Mouse (Mus musculus): ENCODE measurements around the gene Ficd.

Ficd gene

DNA sequence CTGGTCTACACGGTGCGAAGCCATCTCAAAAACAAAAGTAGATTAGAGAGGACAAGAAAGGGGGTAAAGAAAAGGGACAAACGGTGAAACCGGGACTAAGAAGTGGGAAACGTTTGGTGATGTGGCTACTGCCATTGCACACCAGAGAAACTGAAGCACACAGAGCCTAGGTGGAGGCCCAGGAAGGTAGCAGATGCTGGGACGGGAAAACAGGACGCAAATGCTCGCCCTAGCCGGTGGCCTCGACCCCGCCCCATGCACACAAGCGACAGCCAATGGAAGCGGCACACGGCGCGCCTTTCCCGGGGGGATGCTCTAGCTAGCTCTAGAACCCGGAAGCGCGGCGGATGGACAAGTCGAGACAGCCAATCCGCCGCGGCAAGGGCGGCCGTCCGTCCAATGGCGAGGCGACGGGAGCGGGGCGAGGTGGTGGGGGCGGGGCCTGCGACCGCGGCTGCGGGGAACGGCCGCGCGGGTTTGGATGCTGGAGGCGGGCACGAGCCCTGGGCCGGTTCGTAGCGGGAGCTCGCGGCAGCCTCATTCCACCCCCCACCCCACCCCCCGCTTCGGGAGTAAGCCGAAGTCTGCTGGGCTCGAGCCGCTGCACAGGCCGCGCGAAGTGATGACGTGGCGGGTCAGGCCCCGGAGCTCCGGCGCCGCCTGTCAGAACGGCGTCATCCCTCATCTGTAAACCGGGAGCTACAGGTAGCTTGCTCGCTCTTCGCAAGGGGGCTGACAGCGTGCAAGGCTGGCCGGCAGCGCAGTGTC lies at the start of gene Ficd:
Ficd (plus strand) TSS at position 459 of the 768 bp plus-strand sequence.
- in situ Hi-C loops (cut with MboI; ENCODE audit: low pct_unique_long_range_greater_than_20kb in 1 of 2, low sequenced_read_pairs in 2 of 2, unreplicated experiment in 1 of 2) = loop anchor here in 1 of 2 experiments (10.0 kb wide), 1 partner anchor 79 kb away; no protein-coding TSS in a partner anchor

DNA sequence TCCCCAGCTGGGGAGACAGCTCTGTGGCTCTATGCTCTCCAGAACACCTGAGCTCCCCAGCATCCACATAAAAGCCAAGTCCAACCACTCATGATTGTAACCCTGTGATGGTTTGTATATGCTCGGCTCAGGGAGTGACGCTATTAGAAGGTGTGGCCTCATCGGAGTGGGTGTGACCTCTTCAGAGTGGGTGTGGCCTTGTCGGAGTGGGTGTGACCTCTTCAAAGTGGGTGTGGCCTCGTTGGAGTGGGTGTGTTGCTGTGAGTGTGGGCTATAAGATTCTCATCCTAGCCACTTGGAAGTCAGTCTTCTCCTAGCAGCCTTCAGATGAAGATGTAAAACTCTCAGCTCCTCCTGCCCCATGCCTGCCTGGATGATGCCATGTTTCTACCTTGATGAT lies 48.1 kb upstream of the Ficd start:
- in situ Hi-C loops (cut with MboI; ENCODE audit: low pct_unique_long_range_greater_than_20kb in 1 of 2, low sequenced_read_pairs in 2 of 2, unreplicated experiment in 1 of 2) = no loop called here

DNA sequence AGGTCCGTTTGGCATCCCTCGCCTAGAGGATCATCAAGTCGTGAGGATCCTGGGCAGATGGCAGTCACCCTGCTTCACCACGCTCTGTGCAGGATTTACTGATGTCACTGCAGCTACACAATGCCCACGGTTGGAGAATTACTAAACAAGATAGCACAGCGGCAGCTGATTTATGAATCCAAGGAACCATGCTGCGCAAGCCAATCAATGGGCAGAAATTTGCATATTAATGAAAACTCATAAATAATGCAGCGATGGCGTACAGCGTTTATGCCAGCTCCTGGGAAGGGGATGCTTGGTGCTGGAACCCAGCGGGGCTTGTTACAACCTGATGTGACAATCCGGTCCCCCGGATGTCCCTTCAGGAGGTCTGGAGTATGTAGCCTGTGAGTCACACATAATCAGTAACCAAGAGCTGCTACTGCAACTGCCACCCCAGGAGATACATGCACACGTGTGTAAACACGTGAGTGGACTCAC lies 45.5 kb upstream of the Ficd start:
- in situ Hi-C loops (cut with MboI; ENCODE audit: low pct_unique_long_range_greater_than_20kb in 1 of 2, low sequenced_read_pairs in 2 of 2, unreplicated experiment in 1 of 2) = no loop called here

DNA sequence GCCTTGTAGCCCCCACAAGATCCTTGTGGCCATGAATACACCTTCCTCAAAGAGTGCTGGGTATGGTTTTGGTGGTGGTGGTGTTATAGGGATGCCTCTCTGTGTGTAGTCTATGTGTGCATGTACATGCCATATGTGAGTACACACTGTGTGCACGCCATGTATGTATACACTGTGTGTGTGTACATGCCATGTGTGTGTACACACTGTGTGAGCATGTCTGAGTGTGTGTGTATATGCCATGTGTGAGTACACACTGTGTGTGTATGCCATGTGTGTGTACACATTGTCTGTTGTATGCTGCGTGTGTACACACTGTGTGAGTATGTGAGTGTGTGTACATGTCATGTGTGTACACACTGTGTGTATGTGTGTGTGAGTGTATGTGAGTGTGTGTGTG lies 44.7 kb upstream of the Ficd start:
- in situ Hi-C loops (cut with MboI; ENCODE audit: low pct_unique_long_range_greater_than_20kb in 1 of 2, low sequenced_read_pairs in 2 of 2, unreplicated experiment in 1 of 2) = no loop called here

DNA sequence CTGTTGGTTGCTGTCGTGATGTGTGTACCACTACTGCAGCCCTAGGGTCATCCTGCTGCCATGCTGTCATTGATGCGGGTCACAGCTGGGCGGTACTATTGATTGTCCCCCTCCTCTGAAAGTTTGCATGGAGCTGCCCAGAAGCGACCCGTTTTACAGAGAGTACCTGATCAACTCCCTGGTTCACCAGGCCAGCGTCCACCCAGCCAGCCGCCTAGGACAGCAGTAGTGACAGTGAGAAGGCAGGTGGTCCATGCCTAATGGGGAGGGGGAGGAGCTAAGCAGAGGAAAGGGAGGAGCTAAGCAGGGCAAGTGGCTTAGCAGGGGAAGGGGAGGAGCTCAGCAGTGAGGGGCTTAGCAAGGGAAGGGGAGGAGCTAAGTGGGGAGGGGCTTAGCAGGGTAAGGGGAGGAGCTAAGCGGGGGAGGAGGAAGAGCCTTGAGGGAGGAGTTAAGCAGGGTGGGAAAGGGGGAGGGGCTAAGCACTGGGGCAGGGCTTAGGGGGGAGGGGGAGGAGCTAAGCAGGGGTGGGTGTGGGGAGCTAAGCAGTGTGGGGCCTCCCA lies 42.3 kb upstream of the Ficd start:
- in situ Hi-C loops (cut with MboI; ENCODE audit: low pct_unique_long_range_greater_than_20kb in 1 of 2, low sequenced_read_pairs in 2 of 2, unreplicated experiment in 1 of 2) = no loop called here

DNA sequence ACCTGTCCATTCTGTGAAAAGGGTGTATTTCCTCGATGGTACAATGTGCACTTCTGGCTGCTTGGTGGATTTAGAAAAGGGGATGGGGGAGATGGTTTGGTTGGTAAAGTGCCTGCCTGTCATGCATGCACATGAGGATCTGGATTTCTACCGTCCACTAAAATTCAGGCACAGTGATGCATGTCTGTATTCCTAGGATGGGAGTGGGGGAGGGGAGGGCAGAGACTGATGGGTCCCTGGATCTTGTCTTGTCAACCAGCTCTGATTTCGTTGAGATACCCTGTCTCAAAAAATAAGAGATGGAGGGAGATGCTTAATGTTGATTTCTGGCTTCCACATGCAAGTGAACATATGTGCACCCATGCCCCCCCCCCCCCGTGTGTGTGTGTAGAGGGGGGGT lies 41.6 kb upstream of the Ficd start:
- in situ Hi-C loops (cut with MboI; ENCODE audit: low pct_unique_long_range_greater_than_20kb in 1 of 2, low sequenced_read_pairs in 2 of 2, unreplicated experiment in 1 of 2) = no loop called here

DNA sequence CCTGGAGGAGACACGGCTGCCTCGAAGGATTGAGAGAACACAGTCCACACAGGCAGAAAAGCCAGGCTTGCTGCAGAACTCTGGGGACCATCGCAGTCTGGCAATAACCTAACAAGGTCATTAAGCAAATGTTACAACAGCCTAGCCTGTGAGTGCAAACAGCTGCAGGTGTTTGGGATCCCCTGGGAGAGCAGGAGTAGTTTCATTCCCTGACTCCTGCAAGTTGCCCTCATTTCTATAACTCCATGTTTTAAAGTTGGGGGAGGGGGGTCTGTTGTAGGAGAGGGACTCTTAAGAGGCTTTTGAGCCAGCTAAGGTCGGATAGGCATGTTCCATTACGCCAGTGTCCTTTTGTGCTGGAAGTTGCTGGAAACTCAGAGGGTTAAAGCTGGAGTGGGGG lies 41.2 kb upstream of the Ficd start:
- in situ Hi-C loops (cut with MboI; ENCODE audit: low pct_unique_long_range_greater_than_20kb in 1 of 2, low sequenced_read_pairs in 2 of 2, unreplicated experiment in 1 of 2) = no loop called here

DNA sequence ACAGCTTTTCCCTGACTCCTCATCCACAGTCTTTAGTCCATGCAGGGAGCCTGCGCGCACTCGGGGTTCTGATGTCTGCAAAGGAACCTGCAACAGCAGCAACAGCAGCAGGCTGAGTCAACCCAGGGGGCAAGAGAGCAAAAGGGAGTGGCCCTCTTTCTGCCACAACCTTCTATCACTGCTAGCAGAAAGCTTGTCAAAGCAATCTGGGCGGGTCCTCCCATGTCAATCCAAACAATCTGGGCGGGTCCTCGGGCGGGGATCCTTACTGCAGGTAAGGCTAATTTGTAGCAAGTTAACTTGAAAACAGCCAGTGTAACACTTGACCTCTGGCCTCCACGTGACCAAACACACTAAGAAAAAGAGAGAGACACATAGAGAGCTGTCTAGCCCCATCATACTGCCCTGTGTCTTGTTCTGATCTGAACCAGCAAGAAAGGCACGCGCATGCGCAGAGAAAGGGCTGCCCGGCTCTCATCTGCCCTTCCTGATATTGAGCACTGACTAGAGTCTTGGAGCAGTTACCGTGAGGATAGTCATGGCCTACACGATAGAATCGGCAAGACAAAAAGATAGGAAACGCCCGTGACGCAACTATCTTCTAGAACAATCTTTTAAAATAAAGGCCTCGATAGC lies 35.1 kb upstream of the Ficd start:
- in situ Hi-C loops (cut with MboI; ENCODE audit: low pct_unique_long_range_greater_than_20kb in 1 of 2, low sequenced_read_pairs in 2 of 2, unreplicated experiment in 1 of 2) = no loop called here

DNA sequence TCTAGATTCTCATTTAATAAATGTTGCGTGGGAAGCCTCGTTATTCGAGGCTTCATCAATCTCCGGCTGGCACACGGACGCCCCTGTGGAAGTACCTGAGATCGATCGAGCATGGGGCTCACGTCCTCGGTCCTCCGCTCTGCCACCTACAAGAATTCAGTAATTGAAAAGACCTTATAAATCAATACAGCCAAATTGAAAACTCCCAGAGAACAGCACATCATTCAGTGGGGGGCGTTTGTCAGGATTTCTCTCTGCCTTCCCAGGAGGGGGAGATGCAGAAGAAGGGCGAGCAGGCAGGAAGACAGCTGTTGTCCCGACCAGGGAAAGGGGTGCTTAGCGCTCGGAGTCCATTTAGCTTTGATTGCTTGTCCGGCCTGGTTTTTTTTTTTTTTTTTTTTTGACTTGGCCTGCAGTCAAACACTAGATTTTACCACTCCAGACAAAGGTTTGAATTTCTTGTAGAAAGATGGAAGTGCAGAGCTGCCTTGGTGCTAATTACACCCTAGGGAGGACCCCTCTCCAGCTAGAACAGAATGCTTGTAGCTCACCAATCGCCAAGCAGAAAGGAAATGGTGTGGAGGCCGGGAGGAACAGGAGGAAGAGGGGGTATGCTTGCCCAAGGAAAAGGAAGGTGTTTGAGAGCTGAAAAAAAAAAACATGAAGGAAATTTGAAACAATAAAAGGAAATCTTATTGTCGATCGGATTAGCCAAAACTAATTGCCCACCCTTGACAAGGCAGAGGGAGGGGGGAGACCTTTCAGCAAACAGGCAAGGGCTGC lies 31.6 kb upstream of the Ficd start:
- in situ Hi-C loops (cut with MboI; ENCODE audit: low pct_unique_long_range_greater_than_20kb in 1 of 2, low sequenced_read_pairs in 2 of 2, unreplicated experiment in 1 of 2) = no loop called here

DNA sequence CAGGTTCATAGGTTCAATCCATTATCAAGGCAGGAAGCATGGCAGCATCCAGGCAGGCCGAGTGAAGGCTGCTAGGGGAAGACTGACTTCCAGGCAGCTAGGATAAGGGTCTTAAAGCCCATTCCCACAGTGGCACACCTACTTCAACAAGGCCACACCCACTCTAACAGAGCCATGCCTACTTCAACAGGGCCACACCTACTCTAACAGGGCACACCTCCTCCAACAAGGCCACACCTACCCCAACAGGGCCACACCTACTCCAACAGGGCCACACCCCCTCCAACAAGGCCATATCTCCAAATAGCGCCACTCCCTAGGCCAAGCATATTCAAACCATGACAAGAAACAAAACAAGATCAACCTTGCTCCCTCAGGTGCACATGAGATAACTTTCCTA lies 22.7 kb upstream of the Ficd start:
- in situ Hi-C loops (cut with MboI; ENCODE audit: low pct_unique_long_range_greater_than_20kb in 1 of 2, low sequenced_read_pairs in 2 of 2, unreplicated experiment in 1 of 2) = no loop called here

DNA sequence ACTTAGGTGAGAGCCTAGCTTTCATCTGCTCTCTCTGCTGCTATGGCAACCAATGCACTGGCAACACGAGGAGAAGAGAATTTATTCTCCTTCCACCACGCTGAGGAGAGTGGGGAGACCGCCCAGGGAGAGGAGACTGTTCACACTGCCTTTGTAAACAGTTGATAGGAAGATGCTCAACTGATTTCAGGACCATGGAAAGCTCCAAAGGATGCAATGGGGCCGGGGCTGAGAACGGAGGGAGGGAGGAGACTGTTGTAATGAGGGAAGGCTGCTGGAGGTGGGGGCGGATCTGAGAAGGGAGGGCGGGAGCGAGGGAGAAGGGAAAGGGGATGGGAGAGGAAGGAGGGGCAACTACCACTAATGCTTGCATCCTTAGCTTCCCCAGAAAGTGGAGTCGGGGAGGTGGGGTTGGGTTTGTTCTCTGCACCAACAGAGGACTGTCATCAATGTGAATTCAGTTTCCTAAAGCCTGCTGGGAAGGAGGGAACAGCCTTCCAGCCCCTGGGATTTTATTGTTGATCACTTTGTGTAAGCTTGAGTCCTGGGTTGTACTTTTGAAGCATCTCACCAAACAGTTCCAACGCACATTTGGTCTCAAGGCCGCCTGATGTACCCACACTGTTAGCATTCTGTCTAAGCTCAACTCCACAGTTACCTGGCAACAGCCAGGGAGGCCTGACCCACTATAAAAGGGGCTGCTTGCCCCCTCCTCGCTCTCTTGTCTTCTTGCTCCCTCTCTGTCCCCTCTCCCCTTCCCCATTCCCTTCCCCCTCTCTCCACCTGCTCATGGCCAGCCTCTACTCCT lies 18.8 kb upstream of the Ficd start:
- in situ Hi-C loops (cut with MboI; ENCODE audit: low pct_unique_long_range_greater_than_20kb in 1 of 2, low sequenced_read_pairs in 2 of 2, unreplicated experiment in 1 of 2) = no loop called here

DNA sequence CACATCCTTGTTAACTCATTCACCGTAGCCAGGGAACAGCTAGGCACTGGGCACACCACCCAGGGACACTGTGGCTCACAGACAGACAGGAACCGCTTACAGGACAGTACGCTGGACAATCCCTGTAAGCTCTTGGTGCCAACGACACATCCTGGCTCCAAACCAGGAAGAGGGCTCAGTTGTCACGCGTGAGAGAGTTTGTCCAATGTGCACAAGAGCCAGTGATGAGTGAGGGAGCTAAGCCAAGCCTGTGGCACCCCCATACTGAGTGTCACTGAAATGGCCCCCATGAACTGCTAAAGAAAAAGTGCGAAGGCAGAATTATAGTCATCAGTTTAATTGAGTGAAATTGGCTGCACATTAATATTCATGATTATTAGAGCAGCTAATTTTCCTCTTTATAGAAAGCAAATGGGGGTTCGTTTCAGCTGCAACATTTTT lies 16.4 kb upstream of the Ficd start:
- in situ Hi-C loops (cut with MboI; ENCODE audit: low pct_unique_long_range_greater_than_20kb in 1 of 2, low sequenced_read_pairs in 2 of 2, unreplicated experiment in 1 of 2) = no loop called here

DNA sequence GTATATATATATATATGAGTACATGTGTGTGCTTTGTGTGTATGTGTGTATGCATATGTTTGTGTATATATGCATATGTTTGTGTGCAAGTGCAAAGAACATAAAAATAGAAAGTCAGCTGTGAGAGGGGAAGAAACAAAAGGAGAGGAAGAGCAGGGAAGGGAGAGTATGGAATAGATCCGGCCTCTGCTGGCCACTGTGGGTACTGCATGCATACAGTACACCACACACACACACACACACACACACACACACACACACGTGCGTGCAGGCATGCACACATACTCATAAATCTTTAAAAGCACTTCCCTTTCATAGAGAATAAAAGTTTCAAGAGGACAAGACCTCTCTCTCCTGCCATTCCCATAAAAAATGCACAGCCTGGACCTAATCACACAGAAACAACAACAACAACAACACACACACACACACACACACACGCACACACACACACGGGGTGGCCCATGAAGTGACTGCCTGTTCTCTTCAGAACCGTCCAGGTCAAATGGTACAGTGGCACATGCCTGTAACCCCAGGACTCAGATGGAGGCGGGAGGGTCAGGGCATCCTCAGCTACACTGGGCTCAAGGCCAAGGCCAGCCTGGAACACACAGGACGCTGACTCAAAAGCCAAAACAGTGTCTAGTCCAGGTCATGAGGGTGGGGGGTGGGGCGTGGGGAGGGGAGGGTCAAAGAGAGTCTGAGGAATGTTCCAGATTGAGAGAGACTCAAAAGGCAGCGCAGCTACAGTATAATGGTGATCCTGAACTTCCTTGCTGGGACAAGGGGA lies 13.2 kb upstream of the Ficd start:
- in situ Hi-C loops (cut with MboI; ENCODE audit: low pct_unique_long_range_greater_than_20kb in 1 of 2, low sequenced_read_pairs in 2 of 2, unreplicated experiment in 1 of 2) = loop anchor here (5.0 to 10.0 kb wide), 2 partner anchors 135 to 348 kb away; no protein-coding TSS in a partner anchor

DNA sequence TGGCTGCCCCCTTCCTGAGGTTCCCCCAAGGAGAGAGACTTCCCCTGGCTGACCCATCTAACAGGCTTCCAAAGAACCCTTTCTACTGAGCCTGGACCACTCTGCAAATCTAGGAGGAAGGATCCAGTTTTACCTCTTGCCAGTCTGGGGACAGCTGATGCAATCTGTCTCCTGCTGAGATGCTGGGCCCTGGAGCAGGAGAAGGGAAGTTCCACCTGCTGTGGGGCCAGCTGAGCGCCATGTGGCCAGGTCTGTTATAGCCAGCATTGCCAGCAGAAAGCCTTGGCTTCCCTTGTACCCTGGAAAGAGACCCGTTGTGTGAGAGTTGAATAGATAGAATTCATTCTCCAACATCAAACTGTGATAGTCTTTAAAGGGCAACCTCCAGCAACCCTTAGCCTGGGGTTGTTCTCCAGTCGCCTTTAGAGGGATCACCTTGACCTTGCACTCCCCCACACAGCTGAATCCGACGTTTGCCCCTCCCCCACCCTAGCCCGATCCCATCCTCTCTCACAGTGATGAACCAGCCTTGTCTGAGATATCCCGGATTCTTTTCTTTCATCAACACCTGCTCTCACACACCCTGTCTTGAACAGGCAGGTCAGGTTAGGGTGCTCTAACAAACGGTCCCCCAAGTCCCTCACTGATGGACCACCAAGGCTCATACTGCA lies 11.9 kb upstream of the Ficd start:
- in situ Hi-C loops (cut with MboI; ENCODE audit: low pct_unique_long_range_greater_than_20kb in 1 of 2, low sequenced_read_pairs in 2 of 2, unreplicated experiment in 1 of 2) = loop anchor here (5.0 to 10.0 kb wide), 2 partner anchors 136 to 349 kb away; no protein-coding TSS in a partner anchor

DNA sequence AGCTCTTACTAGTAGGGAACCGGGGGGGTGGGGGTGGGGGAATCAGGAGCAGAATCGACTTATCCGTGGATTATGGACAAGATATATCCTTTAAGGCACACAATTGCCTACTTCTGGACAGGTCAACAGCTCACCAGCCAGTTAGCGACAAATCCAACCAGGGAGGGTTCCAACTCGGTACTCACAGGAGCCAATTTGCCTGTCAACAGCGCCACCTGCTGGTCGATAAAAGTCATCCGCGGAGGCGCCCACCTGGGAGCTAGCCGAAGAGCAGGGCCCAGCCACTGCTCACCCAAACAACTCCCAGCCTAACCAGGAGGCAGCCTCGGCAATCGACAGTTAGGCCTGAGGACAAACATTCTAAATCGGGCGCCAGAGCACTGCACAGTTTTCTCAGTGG lies 11.2 kb upstream of the Ficd start, which contains the start of gene 1700069L16Rik:
1700069L16Rik (minus strand) TSS at position 327 of the 400 bp plus-strand sequence.
- in situ Hi-C loops (cut with MboI; ENCODE audit: low pct_unique_long_range_greater_than_20kb in 1 of 2, low sequenced_read_pairs in 2 of 2, unreplicated experiment in 1 of 2) = loop anchor here (5.0 to 10.0 kb wide), 2 partner anchors 137 to 350 kb away; no protein-coding TSS in a partner anchor

DNA sequence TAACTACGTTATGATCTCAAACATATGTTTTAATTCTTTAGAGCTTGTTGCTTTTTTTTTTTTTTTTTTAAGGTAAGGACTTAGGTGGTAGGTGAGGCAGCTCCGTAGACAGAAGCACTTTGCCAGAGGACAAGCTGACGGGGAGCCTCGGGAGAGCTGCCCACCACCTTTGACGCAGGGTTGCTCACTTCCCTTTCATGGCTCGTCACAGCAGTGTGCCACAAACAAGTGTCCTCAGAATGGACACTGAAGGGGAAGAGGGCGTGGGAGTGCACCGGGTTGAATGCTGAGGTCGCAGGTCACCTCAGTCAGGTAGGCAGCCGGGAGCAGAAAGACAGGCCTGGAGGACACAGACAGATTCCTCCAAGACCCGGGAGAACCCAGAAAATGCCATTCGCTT lies 10.2 kb upstream of the Ficd start:
- in situ Hi-C loops (cut with MboI; ENCODE audit: low pct_unique_long_range_greater_than_20kb in 1 of 2, low sequenced_read_pairs in 2 of 2, unreplicated experiment in 1 of 2) = loop anchor here in 1 of 2 experiments (5.0 to 10.0 kb wide), 2 partner anchors 253 to 351 kb away; no protein-coding TSS in a partner anchor
